Mouse (Mus musculus): ENCODE results near the gene Lrrc28.

DNA sequence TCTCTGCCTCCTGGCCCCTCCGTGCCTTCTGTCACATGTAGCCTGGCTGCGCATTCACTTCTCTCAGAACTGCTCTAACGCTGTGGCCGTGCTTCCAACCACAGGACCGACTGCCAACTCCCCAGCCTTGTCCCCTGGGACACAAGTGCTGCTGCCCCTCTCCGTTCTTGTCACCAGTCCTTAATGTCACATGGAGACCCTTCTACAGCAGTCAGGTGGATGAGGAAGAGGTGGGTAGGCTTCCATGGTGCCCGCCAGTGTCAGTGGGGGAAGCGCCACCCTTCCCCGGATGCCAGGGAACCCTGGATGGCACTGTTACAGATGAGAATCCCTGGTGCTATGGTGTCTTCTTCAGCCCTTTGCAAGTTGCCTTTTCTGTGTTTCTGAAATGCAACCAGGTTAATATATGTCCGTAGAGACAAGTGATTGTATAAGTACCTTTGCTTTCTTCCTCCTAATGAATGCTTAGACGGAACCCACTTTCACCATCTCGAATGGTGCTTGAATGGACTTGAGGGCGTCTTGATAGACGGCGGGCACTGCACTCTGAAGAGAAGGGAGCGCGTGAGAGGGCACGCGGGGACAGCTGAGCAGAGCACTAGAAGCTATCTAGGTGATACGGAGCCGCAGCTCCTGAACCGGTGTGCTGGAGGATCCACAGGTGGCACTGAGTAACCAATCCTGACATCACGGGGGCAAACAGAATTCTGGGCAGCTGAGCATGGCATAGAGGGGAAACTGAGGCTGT, 47.9 kb upstream of the Lrrc28 start:
- TF ChIP-seq CTCF (IDR thresholded peaks at IDR 0.05; ENCODE audit: low read depth, low read length) (no peak), POLR2A (IDR thresholded peaks at IDR 0.05; ENCODE audit: extremely low read depth, insufficient read depth, low read length) (no peak)
